Mouse (Mus musculus) kidney, adult 18-20 months (tissue): ENCODE results near the gene Phldb3.
"Not testable (repeated sequence)": the region's sequence is repeated elsewhere in the genome, so short reads cannot be mapped to it uniquely, and the experiment has no call there.

Experiments used
- DNase-seq: peaks from one replicate; pipeline ENCODE4 v3.0.0; 2021

The Phldb3 gene

DNA sequence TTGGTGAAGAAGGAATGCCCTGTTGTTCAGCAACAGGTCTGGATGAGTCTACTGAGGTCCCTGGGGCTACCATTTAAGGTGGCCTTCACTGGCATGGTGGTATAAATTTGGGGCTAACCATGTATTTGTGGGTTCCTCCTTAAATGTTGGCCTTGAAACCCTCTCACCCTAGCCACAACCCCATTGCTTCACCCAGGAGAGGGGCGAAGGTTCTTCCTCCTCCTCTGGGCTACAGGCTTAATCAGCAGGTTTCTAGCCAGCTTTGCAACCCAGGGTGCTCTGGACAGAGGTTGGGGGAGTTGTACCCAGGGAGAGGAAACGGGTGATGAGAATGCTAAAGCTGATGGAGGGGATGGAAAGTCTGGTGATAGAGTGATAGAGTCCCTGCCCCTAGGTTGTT lies 15.1 kb upstream of the Phldb3 start:
- DNase-seq: peak; percentile 28

DNA sequence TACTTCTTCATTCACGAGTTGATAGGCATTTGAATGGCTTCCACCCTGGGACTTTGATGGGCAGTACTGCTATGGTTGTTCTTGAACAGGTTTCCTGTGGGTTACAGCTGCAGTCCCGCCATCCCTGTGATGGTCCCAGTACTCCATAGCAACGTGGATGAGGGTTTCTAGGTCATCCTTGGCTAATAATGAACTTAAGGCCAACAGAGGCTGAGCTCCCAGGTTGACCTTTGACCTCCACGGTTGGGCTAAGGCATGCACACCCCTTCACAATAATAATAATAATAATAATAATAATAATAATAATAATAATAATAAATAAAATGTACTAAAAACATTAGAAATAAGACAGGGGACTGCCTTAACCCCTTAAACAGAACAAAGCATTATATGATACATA lies 12.4 kb upstream of the Phldb3 start:
- no peak for DNase-seq

DNA sequence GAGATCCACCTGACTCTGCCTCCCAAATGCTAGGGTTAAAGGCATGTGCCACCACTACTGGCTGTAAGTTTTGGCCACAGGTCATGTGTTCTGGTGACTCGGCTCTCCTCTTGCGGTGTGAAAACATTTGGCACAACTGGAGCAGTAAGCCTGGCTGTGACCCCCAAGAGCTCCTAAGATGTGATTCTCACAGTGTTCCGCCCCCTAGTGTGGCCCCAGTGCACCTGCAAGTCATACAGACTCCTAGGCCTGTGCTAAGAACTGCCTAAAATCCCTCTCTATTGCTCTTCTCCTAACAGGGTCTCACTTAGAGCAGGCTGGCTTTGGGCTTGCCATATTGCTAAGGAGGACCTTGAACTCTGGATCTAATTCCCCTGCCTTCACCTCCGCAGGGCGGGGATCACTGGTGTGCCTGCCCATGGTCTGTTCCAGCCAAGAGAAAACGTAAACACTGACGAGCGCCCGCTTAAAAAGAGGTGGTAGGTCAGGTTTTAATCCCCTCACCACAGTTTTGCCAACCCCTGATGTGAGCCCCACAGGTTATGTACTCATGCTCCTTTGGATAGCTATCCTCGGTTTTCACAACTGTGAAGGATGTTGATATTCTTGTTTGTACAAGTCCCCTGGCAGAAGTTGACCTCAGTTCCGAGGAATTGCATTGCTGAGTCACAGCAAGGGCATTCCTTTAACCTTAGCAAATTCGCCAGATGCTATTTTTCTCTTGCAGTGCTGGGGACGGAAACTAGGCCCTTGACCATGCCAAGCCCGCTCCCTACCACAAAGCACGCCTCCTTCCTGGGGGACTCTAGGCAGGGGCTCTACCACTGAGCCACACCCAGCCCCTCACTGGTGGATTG lies 11.1 kb upstream of the Phldb3 start:
- peak; percentile 24 for DNase-seq

DNA sequence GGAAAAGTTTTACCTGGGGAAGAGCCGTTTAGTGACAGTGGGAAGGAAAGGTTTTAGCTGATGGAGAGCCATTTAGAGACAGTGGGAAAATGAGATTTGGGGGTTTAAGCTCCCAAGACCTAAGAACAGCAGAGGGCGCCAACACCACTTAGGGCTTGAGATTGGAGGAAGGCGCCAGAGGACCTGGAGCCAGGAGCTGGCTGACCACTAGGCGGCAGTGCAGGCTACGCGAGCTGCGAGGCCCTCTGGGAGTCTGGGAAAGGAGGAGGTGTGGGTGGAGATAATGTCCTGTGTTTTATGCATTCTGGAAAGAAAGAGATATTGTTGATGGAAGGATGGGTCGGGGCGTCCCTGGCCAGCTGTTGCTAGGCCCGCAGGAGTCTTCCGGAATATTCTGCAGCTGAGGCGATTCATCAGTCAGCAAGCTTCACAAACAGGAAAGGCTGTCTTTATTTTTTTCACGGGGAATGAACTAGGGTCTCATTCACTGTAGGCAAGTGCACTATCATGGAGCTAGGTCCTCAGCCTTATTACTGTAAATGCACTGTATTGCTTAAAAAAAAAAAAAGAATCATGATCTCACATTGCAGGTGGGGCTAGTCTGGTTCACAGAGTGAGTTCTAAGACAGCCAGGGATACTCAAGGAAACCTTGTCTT lies 9.5 kb upstream of the Phldb3 start:
- peak; percentile 93 for DNase-seq

DNA sequence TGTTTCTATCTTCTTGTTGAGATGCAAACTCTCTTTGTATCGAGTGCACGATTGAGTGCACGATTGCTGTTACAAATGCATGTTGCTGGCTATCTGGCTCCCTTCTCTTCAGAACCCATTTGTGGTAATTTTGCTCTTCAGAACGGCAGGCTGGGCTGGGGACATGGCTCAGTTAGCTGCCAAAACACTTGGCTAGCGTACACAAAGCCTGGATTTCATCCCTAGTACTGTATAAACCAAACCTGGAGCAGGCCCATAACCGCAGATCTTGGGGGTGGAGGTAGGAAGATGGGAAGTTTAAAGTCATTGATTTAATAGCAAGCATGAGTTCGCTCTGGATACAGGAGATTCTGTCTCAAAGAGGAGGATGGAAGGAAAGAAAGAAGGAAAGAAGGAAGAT lies 5.0 kb upstream of the Phldb3 start:
- DNase-seq: no peak

DNA sequence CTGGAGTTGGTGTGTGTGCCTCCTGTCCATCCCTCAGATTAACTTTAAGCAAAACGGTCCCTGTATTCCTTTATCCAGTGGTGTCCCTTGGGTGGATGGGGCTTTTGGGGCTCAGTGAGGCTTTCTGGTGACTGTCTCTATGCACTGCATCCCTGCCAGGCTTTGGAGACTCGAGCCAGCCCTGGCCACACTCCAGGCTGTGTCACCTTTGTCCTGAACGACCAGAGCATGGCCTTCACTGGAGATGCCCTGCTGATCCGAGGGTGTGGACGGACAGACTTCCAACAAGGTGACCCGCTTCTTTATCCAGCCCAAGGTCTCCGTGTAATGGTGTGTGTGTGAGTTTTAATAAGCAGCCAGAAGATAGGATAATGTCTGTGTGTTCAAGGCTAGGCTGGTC lies 4.5 kb upstream of the Phldb3 start:
- peak; percentile 46 for DNase-seq

DNA sequence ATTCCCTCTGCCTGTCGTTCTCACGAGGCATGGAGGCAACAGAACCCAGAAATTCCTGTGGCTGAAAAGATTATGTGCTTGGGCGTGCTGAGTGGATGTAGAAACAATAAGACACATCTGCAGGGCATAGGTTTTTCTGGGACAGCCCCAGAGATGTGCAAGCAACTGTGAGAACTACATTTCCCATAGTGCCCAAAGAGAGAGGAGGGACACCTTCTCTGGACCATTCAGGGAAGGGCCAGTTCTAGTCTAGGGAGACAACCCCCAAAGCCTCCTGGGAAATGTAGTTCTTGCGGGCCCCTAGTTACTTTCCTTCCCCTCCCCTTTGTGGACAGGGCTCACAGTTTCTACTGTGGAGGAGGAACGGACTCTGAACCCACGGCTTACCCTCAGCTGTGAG lies 2.5 kb upstream of the Phldb3 start:
- peak; percentile 59 for DNase-seq

DNA sequence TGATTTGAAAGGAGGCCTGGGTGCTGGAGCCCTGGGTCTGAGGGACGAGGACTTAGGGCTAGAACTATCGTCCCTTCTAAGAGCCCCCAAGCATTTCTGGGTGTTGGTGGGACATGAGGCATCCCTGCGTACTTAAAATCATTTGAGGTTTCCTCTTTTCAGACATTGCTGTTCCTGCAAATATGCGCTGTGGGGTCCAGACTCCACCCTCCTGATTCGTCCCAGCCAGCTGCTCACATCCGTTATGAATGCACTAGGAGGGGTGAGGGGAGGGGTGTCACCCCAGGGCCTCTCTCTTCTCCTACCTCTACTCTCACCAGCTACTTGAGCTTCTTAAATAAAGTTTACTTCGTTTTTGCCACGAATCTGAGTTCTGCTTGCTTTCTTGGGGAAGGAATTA lies 2.0 kb upstream of the Phldb3 start:
- no peak for DNase-seq

DNA sequence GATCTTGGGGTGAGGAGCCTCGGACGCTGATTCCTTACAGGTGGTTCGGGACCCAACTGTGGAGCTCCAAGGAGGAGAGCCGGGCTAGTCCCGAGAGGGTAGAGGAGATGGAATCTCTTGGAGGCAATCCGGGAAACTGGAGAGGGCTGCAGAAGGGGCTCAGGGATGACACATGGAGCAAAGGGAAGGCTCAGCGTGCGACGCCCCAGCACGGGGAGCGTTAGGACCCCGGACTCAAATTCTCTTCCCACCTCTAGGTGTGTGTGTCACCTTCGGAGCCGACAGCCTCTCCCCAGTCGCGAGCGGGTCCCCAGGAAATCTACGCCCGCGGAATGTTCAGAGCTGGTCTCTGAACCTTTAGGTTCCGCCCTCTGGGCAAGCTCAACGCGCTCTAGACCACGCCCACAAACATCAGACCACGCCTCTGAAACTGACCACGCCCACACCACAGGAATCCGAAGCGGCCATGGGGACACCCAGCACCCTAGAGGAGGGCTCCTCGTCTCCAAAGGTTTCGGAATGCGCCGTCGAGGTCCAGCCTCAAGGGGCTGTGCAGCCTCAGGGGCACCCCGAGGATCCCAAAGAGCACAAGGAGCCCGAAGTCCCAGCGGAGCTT lies 424 bp downstream of the Phldb3 start:
- peak; percentile 98 for DNase-seq

DNA sequence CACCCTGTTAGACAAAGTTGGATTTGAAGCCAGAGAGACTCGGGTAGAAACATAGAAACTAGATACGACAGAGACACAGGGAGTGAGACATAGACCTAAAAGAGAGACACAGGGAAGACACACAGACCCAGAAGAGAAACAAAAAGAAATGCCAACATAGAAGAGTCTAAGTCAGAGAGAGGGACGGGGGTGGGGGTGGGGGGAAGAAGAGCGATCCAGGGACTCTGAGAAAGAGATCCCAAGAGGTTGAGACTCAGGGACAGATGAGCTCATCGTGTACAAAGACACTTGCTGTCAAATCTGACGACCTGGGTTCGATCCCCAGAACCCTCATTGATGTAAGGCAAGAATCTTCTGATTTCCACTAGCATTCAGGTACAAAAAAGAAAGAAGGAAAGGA lies 1.1 kb downstream of the Phldb3 start:
- DNase-seq: no peak

DNA sequence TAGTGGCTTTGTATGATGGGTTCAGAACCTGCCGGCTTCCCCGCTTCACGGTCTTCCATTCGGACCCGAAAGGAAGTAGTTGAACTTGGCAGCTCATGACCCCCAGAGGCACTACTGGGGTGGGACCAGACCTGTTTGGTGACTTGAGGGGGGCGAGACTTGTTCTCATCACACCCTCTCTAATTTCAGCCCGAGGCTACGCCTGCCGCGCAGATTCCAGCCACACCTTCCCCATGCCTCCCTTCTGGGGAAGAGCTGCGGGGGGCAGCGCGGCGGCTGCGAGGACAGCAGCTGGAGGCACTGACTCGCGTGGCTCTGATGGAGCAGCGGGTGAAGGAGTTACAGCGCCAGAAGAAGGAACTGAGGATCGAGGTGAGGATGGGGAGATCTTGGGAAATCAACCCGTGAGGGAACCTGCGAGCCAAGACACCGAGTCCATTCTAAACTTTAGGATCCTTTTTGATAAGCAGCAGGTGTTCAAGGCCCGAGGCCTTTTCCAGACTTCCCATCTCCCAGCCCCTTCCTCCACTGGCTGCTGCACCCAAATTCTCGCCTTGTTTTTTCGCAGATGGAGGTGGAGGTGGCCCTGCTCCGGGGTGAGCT lies 1.8 kb downstream of the Phldb3 start:
- no peak for DNase-seq

DNA sequence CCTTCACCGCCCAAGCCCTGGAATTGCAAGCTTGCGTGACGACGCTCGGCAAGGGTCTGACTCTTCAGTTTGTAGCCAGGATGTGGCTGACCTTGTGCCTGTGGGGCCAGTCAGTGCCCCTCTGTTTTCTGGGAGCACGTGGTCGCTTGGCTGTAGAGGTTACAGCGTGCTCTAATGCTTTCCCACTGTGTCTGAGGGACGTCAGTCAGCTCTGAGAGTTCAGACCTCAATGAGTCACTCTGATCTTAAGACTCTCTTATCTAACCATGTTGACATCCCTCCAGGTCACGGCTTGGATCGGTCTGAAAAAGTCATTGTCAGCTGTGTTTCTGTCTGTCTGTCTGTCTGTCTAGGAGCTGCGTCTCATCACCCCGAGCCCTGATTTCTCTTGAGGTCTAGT lies 4.3 kb downstream of the Phldb3 start:
- no peak for DNase-seq

DNA sequence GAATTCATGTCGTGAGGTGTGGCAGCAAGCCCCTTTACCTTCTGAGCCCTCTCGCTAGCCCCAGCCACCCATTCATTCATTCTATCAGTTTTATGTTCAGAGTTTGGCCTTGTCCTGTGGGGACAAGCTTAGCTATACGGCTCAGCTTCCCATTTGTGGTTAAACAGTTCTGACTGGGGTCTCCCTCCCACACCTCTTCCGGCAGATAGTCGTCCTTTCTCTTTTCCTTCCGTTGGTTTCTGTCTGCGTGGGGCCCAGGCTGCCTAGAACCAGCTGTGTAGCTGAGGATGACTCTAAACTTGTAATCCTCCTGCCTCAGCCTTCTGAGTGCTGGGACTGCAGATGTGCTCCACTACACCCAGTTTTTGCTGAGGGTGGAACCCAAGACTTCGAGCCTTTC lies 7.2 kb downstream of the Phldb3 start:
- no peak for DNase-seq

DNA sequence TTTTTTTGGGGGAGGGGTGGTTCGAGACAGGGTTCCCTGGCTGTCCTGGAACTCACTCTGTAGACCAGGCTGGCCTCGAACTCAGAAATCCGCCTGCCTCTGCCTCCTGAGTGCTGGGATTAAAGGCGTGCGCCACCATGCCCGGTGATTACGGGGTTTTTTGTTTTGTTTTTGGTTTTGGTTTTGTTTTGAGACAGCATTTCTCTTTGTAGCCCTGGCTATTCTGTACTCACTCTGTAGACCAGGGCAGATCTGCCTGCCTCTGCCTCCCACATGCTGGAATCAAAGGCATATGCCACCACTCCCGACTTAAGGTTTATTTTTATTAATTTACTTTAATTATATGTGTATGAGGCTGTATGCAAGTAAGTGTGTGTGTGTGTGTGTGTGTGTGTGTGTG lies 7.8 kb downstream of the Phldb3 start:
- DNase-seq: not testable (repeated sequence)

DNA sequence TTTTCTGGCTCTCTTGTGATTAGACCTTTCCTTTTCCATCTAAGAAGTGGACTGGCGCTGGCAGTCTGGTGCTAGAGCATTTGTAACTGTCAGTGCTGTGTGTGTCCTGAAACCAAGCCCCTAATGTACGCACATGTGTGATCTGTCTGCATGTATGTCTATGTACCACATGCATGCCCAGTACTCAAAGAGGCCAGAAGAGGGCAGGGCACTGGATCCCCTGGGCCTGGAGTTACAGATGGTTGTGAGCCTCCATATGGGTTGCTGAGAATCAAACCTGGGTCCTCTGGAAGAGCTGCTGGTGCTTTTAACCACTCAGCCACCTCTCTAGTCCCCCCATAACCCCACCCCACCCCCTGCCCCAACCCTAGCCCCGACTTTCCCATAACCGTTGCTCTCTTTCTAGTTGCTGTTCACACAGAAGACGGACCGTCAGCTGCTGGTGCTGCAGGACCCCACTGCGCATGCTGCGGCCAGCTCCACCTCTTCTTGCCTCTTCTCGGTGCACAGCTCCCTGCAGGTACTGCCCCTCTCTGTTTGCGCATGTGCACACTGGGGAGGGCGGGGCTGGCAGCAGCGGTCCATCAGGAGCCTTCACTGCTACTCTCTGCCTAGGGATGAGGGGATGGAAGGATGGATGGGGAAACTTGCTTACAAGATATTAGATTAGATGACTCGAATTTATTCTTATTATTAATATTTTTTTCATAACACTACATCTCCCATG lies 9.3 kb downstream of the Phldb3 start:
- no peak for DNase-seq

DNA sequence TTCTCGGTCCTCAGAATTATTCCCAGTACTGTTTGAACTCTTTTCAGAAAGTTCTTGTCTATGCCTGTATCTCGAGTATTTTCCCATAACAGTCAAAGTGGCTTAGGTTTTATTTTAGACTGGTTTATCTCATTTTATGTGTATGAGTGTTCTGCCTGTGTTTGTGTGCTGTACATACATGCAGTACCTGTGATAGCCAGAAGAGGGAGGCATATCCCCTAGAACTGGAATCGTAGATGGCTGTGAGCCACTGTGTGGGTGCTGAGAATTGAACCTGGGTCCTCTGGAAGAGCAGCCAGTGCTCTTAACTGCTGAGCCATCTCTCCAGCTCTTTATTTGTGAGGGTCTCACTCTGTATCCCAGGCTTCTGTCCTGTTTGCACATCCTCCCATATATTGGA lies 10.6 kb downstream of the Phldb3 start:
- DNase-seq: no peak

DNA sequence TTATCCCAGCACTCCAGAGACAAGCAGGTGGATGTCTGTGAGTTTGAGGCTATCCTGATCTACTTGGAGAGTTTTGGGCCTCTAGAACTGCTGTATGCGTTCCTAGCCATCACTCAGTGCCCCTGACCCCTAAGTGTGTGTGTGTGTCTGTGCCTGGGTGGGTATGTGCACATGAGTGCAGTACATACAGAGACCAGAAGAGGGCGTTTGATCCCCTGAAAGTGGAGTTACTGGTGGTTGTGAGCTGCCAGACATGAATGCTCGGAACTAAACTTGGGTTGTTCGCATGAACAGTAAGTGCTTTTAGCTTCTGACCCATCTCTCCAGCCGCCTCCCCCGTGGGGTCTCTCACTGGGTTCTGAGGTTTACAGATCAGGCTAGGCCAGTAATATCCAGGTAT lies 12.4 kb downstream of the Phldb3 start:
- DNase-seq: no peak

DNA sequence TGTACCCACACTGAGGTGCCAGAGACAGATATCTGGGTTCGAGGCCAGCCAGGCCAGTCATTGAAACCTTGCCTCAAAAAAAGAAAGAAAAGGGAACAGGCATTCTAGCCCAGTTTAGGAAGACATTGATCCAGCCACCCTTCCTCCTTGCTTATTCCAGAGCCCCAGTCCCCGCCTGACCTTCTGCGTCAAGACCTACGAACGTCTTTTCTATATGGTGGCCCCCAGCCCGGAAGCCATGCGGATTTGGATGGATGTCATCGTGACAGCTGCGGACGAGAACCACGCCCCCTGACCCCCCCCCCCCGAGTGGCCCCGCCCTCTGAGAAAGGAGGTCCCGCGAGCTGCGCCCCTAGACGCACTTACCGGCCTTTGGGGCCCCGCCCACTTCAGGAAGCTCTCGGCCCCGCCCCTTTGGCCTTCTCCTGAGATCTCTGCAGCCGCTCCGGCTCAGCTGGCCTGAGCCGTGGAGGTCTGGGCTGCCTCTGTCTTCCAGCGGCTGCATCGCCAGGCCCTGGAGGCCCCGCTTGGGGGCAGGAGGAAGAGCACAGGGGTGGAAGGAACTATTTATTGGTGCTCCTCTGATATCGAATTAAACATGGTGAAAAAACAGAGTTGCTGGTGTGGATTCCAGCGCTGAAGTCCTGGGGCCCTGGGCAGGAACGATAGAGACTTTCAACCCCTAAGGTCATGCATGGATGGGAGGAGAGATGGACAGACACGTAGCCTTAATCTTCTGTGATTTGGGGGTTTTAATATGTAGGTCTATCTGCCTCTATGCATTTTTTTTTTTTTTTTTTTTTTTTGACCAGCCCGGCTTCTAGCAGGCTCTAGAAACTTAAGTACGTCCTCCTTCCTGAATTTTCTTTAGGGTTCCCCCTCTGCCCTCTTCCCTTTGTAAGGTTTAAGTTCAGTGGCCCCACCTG lies 18.4 kb downstream of the Phldb3 start:
- peak; percentile 85 for DNase-seq

DNA sequence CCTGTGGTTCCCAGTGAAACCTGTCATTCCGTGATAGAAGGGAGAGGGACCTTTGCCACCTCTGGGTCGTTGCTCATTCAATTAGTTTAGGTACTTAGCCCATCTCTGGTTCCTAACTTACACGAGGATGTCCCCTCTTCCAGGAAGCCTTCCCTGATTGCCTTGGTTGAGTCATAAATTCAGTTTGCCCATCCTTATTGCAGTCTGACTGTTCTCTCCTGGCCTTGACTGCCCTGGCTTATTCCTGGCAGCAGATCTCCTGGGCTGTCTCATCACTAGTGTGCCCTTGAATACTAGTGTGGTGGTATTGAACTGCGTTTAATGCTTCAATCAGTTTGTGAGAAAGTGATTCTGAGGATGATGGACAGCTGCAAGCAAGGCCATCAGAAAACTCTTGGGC lies 19.1 kb downstream of the Phldb3 start:
- DNase-seq: no peak

DNA sequence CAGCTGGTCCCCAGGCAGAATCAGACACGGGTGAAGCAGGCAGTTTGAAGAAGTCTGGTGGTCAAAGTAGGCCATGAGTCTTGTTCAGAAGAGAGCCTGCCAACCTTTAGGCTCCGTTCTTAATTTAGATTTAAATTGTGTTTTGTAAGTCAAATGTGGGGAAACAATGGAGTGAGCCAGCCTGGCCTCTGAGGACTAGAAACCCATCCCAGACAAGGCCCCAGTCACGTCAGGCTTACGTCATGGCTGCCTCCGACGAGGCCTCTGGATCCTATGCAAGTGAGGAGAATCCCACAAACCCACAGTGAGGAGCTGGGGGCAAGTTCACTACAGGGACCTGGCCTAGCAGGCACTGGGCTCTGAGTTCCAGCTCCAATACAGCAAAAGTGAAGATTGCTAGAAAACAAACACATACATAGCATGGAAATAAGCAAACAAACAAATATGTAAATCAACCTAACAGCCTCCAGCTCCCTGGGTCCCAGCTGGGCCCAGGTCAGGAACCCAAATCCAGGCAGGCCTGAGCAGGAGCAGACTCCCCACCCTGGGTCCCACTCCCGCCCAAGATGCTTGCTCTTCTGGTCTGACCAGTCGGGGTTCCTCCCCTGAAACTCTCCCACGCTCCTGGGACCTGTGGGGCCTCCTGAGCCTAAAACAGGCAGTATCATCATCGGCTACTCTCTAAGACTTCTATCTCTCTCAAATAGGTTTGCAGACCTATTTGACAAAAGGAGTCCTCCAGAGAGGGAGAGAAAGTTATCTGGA lies 19.7 kb downstream of the Phldb3 start:
- no peak for DNase-seq

DNA sequence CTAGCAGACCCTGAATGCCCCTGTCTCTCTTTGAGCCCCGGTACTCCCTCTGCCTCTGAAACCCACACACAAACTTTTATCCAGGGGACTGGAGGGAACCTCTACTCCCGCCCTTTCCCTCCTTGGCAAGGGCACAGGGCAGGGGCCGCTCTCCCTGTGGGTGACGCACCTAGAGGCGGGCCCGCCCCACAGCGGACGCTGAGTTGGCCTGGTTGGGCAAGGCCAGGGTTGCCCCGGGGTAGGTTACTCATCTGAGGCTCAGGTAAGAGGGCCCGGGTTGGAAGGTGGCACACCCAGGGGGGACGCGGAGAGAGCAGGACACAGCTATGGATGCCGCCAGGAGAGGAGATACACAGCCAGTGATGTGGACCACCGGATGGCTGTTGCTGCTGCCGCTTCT lies 25.7 kb downstream of the Phldb3 start, which contains the start of gene Lypd3:
Gene Lypd3, plus strand, starts transcription at position 287 of the 400 bp plus-strand sequence.
- no peak for DNase-seq
